In the genomic region with DNA sequence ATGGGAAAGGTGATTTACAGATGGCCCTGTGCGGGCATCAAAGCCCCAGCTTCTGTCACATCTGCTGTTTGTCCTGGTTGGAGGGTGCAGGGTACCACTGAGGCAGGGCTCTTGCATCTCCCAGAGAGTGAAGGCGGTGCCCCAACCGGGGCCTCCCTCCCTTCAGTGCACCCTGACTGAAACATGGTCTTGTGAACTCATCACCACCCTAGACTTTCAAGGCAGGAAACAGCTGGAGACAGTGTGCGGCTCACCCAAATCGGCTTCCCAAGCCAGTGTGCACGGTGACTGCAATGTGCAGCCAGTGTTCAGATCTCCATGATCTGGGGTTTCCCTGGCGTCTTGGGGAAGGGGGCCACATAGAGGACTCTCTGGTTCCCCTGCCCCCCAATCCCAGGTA, we compare ENCODE assay signal across 14 mouse cellular contexts. TPM values are rescaled to one million over a fixed set of nuclear protein-coding genes. Genes with fewer than 3 reads are reported as not detected.
DNase-seq lines count a peak whose midpoint lies in the region; ATAC-seq and TF ChIP-seq lines count a peak whose summit lies in the region.
"Had no signal": no experiment of that assay in that cellular context is flagged by ENCODE, and none has a peak within 500 bp of the region (broad histone marks: within the 10 kb centered on the region; RNA-seq: fewer than 3 reads in every experiment).

No protein-coding gene starts in this region.

- no peak for DNase-seq in forebrain, embryonic 10.5 days (ENCODE audit: extremely low spot score, low spot score)
- peak; percentile 41 for DNase-seq in lung, embryonic 14.5 days
- no peak for DNase-seq in lung, adult 2 months
- no peak for DNase-seq in cerebellum, postnatal 25 days
- DNase-seq in adrenal gland, postnatal 14 days, result no peak
- DNase-seq: adrenal gland, adult 2 months; embryo, embryonic 11 days; kidney, adult 11 months; right cerebral cortex, postnatal 25 days had no signal

- TF ChIP-seq POLR2A in lung, adult 2 months (IDR thresholded peaks at IDR 0.05; ENCODE audit: borderline replicate concordance, extremely low read depth, low read depth, low read length), result no peak

- H3K27ac ChIP-seq in forebrain, embryonic 10.5 days, result peak overlapping the region; percentile 8; the same call in 1 of the 2 replicates
- no peak overlapping the region for H3K27ac ChIP-seq in forebrain, embryonic 15.5 days (replicated peaks)
- H3K27ac ChIP-seq in lung, embryonic 14.5 days (ENCODE audit: low read depth), result peak overlapping the region; percentile 68
- no peak overlapping the region for H3K27ac ChIP-seq in embryonic facial prominence, embryonic 13.5 days
- H3K27ac ChIP-seq in stomach, embryonic 15.5 days, result peak overlapping the region; percentile 57; the same call in 1 of the 2 replicates
- H3K27ac ChIP-seq: forebrain, embryonic 13.5 days had no signal

- no peak overlapping the region for H3K9ac ChIP-seq in forebrain, embryonic 15.5 days (replicated peaks)
- no peak overlapping the region for H3K9ac ChIP-seq in lung, embryonic 14.5 days
- H3K9ac ChIP-seq in embryonic facial prominence, embryonic 13.5 days, result 0 out of 2 replicates have a peak overlapping the region, but pooled peaks have one; percentile 22
- no peak overlapping the region for H3K9ac ChIP-seq in stomach, embryonic 15.5 days
- H3K9ac ChIP-seq: forebrain, embryonic 13.5 days had no signal

- H3K27me3 ChIP-seq in forebrain, embryonic 10.5 days (ENCODE audit: poor library complexity, severe bottlenecking), result peaks cover 6% of the 10 kb centered on the region; the same call in 1 of the 2 replicates
- H3K27me3 ChIP-seq in forebrain, embryonic 15.5 days, result no peaks in the 10 kb centered on the region
- H3K27me3 ChIP-seq in lung, embryonic 14.5 days (ENCODE audit: insufficient read depth, low read length), result no peaks in the 10 kb centered on the region
- H3K27me3 ChIP-seq in embryonic facial prominence, embryonic 13.5 days, result no peaks in the 10 kb centered on the region
- no peaks in the 10 kb centered on the region for H3K27me3 ChIP-seq in stomach, embryonic 15.5 days (replicated peaks)
- H3K27me3 ChIP-seq: forebrain, embryonic 13.5 days had no signal

- no peak overlapping the region for H3K4me3 ChIP-seq in forebrain, embryonic 10.5 days
- H3K4me3 ChIP-seq in forebrain, embryonic 15.5 days, result no peak overlapping the region
- H3K4me3 ChIP-seq in lung, embryonic 14.5 days (ENCODE audit: low read depth, low read length), result no peak overlapping the region
- no peak overlapping the region for H3K4me3 ChIP-seq in lung, adult 2 months (replicated peaks; ENCODE audit: extremely low read depth, low read depth, low read length)
- H3K4me3 ChIP-seq in embryonic facial prominence, embryonic 13.5 days, result no peak overlapping the region
- no peak overlapping the region for H3K4me3 ChIP-seq in stomach, embryonic 15.5 days (replicated peaks)
- H3K4me3 ChIP-seq: forebrain, embryonic 13.5 days; myocyte had no signal

- H3K4me1 ChIP-seq in forebrain, embryonic 10.5 days, result peaks cover 21% of the 10 kb centered on the region
- peaks cover 5% of the 10 kb centered on the region for H3K4me1 ChIP-seq in forebrain, embryonic 15.5 days
- H3K4me1 ChIP-seq in lung, embryonic 14.5 days (ENCODE audit: insufficient read depth), result 0 out of 2 replicates have a peak, but pooled peaks cover 4% of the 10 kb centered on the region
- no peaks in the 10 kb centered on the region for H3K4me1 ChIP-seq in lung, adult 2 months (ENCODE audit: control insufficient read depth, insufficient read depth, low read length)
- H3K4me1 ChIP-seq in embryonic facial prominence, embryonic 13.5 days, result peaks cover 27% of the 10 kb centered on the region
- H3K4me1 ChIP-seq in stomach, embryonic 15.5 days, result peaks cover 7% of the 10 kb centered on the region; the same call in 1 of the 2 replicates

- 86% methylated on average over 7 of the region's 7 CpGs for WGBS in forebrain, embryonic 10.5 days
- 89% methylated on average over 7 of the region's 7 CpGs for WGBS in forebrain, embryonic 15.5 days
- 45% methylated on average over 7 of the region's 7 CpGs for WGBS in lung, embryonic 14.5 days
- 54% methylated on average over 7 of the region's 7 CpGs for WGBS in lung, adult 2 months
- WGBS in embryonic facial prominence, embryonic 13.5 days, result 64% methylated on average over 7 of the region's 7 CpGs
- 48% methylated on average over 7 of the region's 7 CpGs for WGBS in stomach, embryonic 15.5 days

- H3K4me2 ChIP-seq in forebrain, embryonic 15.5 days (replicated peaks), result no peak overlapping the region
- H3K4me2 ChIP-seq in lung, embryonic 14.5 days, result no peak overlapping the region
- no peak overlapping the region for H3K4me2 ChIP-seq in embryonic facial prominence, embryonic 13.5 days
- no peak overlapping the region for H3K4me2 ChIP-seq in stomach, embryonic 15.5 days
- H3K4me2 ChIP-seq: forebrain, embryonic 13.5 days had no signal

- no peaks in the 10 kb centered on the region for H3K36me3 ChIP-seq in forebrain, embryonic 10.5 days (replicated peaks)
- H3K36me3 ChIP-seq in forebrain, embryonic 15.5 days, result no peaks in the 10 kb centered on the region
- no peaks in the 10 kb centered on the region for H3K36me3 ChIP-seq in lung, embryonic 14.5 days (ENCODE audit: insufficient read depth)
- H3K36me3 ChIP-seq in embryonic facial prominence, embryonic 13.5 days, result no peaks in the 10 kb centered on the region
- H3K36me3 ChIP-seq in stomach, embryonic 15.5 days, result no peaks in the 10 kb centered on the region

- TF ChIP-seq CTCF in lung, embryonic 14.5 days (IDR thresholded peaks at IDR 0.05; ENCODE audit: low read depth), result no peak
- TF ChIP-seq CTCF in lung, adult 2 months (IDR thresholded peaks at IDR 0.05; ENCODE audit: insufficient read depth, low read length), result no peak

- ATAC-seq in forebrain, embryonic 15.5 days (replicated peaks), result no peak
- peak; percentile 56 for ATAC-seq in lung, embryonic 14.5 days (ENCODE audit: insufficient read depth)
- ATAC-seq in embryonic facial prominence, embryonic 13.5 days (ENCODE audit: insufficient number of reproducible peaks, insufficient read depth, low FRiP score, low TSS enrichment, low read depth), result no peak
- ATAC-seq in stomach, embryonic 15.5 days (ENCODE audit: insufficient read depth, low FRiP score, low read depth), result peak; percentile 31; the same call in 1 of the 2 replicates
- ATAC-seq: forebrain, embryonic 13.5 days had no signal

- no peaks in the 10 kb centered on the region for H3K9me3 ChIP-seq in forebrain, embryonic 10.5 days
- no peaks in the 10 kb centered on the region for H3K9me3 ChIP-seq in forebrain, embryonic 15.5 days
- no peaks in the 10 kb centered on the region for H3K9me3 ChIP-seq in lung, embryonic 14.5 days (ENCODE audit: low read depth, low read length)
- H3K9me3 ChIP-seq in embryonic facial prominence, embryonic 13.5 days, result no peaks in the 10 kb centered on the region
- no peaks in the 10 kb centered on the region for H3K9me3 ChIP-seq in stomach, embryonic 15.5 days
- H3K9me3 ChIP-seq: forebrain, embryonic 13.5 days had no signal

RNA-seq across cellular contexts. Expression of a gene that starts 26.0 kb away (rescaled TPM):
- polyA plus RNA-seq in forebrain, embryonic 10.5 days (2016; fragmentation: Nextera tagmentation; extraction: Ambion mirVana), result 997 and 1,058 TPM in 2 replicates
- 1,282 and 1,421 TPM in 2 replicates for polyA plus RNA-seq in forebrain, embryonic 15.5 days (2015; fragmentation: Nextera tagmentation; extraction: Ambion mirVana)
- polyA plus RNA-seq in lung, embryonic 14.5 days (2014; fragmentation: Nextera tagmentation; extraction: Ambion mirVana), result 660 and 684 TPM in 2 replicates
- 47.8 and 51.0 TPM in 2 replicates for polyA plus RNA-seq in lung, adult 2 months (2012; rRNA removed)
- 1,075 and 1,213 TPM in 2 replicates for polyA plus RNA-seq in embryonic facial prominence, embryonic 13.5 days (2015; fragmentation: Nextera tagmentation; extraction: Ambion mirVana)
- 922 and 986 TPM in 2 replicates for polyA plus RNA-seq in stomach, embryonic 15.5 days (2015; fragmentation: Nextera tagmentation; extraction: Ambion mirVana)
- 206 and 209 TPM in 2 replicates for total RNA-seq in adrenal gland, postnatal 14 days (2021)

Comparison
In these comparisons a context has a peak if more than half of its experiments do, and no peak if none do; other contexts are left out.
1. H3K27ac ChIP-seq: peak in forebrain, embryonic 10.5 days (single experiment), lung, embryonic 14.5 days (single experiment) and stomach, embryonic 15.5 days (single experiment); none in forebrain, embryonic 15.5 days (single experiment) and embryonic facial prominence, embryonic 13.5 days (single experiment).
2. RNA of a gene that starts 26.0 kb away (polyA plus RNA-seq): 1,282 to 1,421 TPM in forebrain, embryonic 15.5 days, 1,075 to 1,213 TPM in embryonic facial prominence, embryonic 13.5 days, 997 to 1,058 TPM in forebrain, embryonic 10.5 days, 922 to 986 TPM in stomach, embryonic 15.5 days and 660 to 684 TPM in lung, embryonic 14.5 days; 47.8 to 51.0 TPM in lung, adult 2 months; every median in the first group is over 10 times any median in the second.
3. ATAC-seq: peak in lung, embryonic 14.5 days (single experiment) and stomach, embryonic 15.5 days (single experiment); none in forebrain, embryonic 15.5 days (single experiment) and embryonic facial prominence, embryonic 13.5 days (single experiment).